Mouse (Mus musculus): ENCODE measurements around the gene Nek7. TPM values are rescaled to one million over a fixed set of nuclear protein-coding genes. Genes with fewer than 3 reads are reported as not detected.

Nek7 gene
- polyA plus RNA-seq, 1 experiment, result 25.2 TPM

DNA sequence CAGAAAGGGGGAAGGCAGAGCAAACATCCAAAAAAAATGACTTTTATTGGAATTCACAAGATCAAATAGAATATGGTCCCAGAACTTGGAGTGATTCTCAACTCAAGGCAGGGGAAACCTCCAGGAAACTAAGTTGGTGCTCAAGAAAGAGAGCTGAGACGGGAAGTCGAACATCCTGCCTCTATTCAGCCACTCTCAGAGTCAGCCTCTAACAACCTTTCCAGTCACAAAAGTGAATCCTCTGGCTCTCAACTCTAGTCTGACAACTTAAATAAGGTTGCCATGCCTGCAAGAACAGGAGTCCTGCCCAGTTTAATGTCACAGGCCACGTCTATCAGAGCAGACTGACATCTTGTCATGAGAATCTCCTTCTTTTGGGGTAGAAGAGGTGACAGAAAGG is 7.9 kb upstream of the Nek7 start:
- no peak overlapping the region for H3K27ac ChIP-seq (ENCODE audit: insufficient read depth, low read length)
- no peaks in the 10 kb centered on the region for H3K4me1 ChIP-seq (ENCODE audit: control insufficient read depth, insufficient read depth, low read length)
- no peak overlapping the region for H3K4me3 ChIP-seq (ENCODE audit: insufficient read depth, low read length)
- TF ChIP-seq POLR2A (IDR thresholded peaks at IDR 0.05; ENCODE audit: extremely low read depth, insufficient read depth, low read length) (no peak), CTCF (IDR thresholded peaks at IDR 0.05; ENCODE audit: extremely low read depth, insufficient read depth, low read length) (no peak)

DNA sequence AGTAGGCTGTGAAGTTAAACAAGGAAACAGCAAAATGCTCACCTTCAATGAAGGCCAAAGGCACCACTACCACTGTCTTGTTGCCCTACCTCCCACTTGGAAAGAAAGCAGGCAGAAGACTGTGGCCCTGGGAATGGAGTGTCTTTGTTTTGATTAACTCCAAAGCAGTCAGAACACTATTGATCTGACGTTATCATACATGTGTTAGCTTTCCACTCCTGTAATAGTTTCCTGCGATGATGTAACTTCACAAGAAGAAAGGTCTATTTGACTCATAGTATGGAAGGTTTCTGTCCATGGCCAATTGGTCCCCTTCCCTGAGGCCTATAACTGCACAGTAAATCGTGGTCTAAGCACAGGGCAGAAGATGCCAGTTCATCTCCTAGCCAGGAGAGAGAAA is 6.3 kb upstream of the Nek7 start:
- Histone ChIP-seq H3K4me3 (ENCODE audit: insufficient read depth, low read length) (no peak overlapping the region), H3K4me1 (ENCODE audit: control insufficient read depth, insufficient read depth, low read length) (no peaks in the 10 kb centered on the region), H3K27ac (ENCODE audit: insufficient read depth, low read length) (no peak overlapping the region)
- no peak for TF ChIP-seq CTCF (IDR thresholded peaks at IDR 0.05; ENCODE audit: extremely low read depth, insufficient read depth, low read length)

DNA sequence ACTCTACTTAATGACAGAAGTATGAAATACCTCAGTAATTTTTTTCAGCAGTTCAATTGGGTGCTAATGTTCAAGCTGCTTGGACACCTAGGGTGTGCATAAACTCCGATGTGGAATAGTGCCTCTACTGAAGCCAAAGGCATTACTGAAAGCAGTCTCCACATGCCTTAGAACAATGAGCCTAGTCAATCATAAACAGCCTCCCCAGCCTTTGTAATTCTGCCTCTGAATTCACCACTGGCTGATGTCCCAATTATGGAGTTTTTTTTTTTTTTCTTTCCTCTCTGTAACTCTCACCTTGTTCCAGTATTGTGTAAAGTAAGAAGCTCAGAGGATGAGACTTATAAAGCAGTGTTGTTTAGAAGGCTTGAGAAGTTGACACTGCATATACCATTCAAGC is 3.9 kb upstream of the Nek7 start:
- TF ChIP-seq CTCF (IDR thresholded peaks at IDR 0.05; ENCODE audit: extremely low read depth, insufficient read depth, low read length), result no peak
- no peak for TF ChIP-seq POLR2A (IDR thresholded peaks at IDR 0.05; ENCODE audit: extremely low read depth, insufficient read depth, low read length)
- H3K27ac ChIP-seq (ENCODE audit: insufficient read depth, low read length), result no peak overlapping the region
- H3K4me3 ChIP-seq (ENCODE audit: insufficient read depth, low read length), result no peak overlapping the region
- no peaks in the 10 kb centered on the region for H3K4me1 ChIP-seq (ENCODE audit: control insufficient read depth, insufficient read depth, low read length)

DNA sequence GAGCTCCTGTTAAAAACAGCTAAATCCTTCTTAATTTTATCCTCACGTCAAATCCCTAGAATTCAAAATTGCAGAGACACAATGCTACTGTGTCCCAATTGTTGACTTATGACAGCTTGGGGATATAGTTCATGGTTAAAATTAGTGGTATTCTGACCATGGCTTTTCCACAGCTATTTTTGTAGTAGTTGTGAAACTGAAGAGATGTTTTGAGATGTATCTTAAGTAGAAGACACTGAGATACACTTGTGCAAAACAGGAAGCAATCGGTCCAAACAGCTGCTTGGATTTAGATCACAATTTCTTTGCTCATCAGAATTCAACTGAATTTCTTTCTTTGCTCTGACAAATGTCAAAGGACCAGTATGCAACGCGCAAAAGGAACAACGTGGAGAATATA is 2.9 kb upstream of the Nek7 start:
- TF ChIP-seq POLR2A (IDR thresholded peaks at IDR 0.05; ENCODE audit: extremely low read depth, insufficient read depth, low read length), result no peak
- Histone ChIP-seq H3K4me1 (ENCODE audit: control insufficient read depth, insufficient read depth, low read length) (no peaks in the 10 kb centered on the region), H3K27ac (ENCODE audit: insufficient read depth, low read length) (no peak overlapping the region), H3K4me3 (ENCODE audit: insufficient read depth, low read length) (no peak overlapping the region)

GRCm38 (mm10) chr1:138622431-138622830 is 2.5 kb upstream of the Nek7 start:
- no peaks in the 10 kb centered on the region for H3K4me1 ChIP-seq (ENCODE audit: control insufficient read depth, insufficient read depth, low read length)
- TF ChIP-seq CTCF (IDR thresholded peaks at IDR 0.05; ENCODE audit: extremely low read depth, insufficient read depth, low read length) (no peak), POLR2A (IDR thresholded peaks at IDR 0.05; ENCODE audit: extremely low read depth, insufficient read depth, low read length) (no peak)
- no peak overlapping the region for H3K4me3 ChIP-seq (ENCODE audit: insufficient read depth, low read length)
- no peak overlapping the region for H3K27ac ChIP-seq (ENCODE audit: insufficient read depth, low read length)

DNA sequence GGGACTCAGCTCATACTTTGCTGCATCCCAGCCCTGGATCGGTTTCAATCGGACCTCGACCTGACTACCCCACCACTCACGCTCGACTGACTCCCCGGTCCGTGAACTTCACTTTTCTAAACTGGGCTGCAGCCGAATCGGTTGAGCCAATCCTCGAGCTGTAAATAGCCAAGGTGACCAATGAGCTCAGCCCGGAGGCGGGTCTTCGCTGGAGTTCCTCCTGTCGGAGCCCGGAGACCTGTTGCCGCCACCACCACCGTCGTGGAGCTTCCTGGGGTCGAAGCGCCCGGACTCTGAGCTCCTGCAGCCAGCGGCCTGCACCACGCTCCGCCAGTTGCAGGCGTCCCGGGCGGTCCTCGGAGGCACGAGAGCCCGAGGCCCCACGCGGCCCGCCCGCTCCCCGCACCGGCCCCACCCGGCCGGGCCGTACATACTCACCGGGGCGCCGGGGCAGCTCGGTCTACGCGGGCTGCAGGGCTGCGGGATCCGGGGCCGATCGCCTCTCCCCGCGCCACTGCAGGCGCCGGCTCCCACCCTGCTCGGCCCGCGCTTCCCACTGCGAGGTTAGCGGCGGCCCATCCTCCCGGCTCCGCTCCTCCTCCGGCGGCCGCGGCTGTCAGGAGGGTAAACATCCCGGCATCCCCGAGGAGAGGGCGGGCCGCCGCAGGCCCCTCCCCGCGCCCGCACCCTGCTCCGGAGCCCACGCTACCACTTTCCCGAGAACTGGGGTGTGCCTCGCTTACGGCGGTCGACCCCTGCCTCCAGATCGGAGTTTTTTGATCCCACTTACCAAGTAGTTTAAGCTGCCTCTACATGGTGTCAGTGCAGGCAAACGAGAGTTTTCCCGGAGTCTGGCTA is 598 bp downstream of the Nek7 start:
- Histone ChIP-seq H3K27ac (ENCODE audit: insufficient read depth, low read length) (peak overlapping the region; percentile 95), H3K4me3 (ENCODE audit: insufficient read depth, low read length) (peak overlapping the region; percentile 43), H3K4me1 (ENCODE audit: control insufficient read depth, insufficient read depth, low read length) (no peaks in the 10 kb centered on the region)
- TF ChIP-seq CTCF (IDR thresholded peaks at IDR 0.05; ENCODE audit: extremely low read depth, insufficient read depth, low read length) (no peak), POLR2A (IDR thresholded peaks at IDR 0.05; ENCODE audit: extremely low read depth, insufficient read depth, low read length) (peak; percentile 44; the same call in 1 of the 2 replicates)

DNA sequence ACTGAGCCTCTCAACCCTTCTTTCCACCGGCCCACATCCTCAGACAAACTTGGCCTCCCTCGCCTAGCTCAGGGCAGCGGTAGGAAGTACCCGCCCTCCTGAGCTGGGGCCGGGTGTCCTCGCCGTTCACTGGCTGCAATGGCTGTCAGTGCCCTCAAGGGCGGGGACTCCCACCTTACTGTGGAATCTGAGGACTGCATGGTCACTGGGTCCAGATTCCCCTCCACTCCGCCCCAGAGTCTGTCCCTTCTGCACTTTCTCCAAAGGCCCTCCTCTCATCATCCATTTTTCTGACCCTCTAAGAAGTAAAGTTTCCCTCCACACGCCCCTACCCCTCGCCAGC is 2.0 kb downstream of the Nek7 start:
- Histone ChIP-seq H3K4me1 (ENCODE audit: control insufficient read depth, insufficient read depth, low read length) (no peaks in the 10 kb centered on the region), H3K4me3 (ENCODE audit: insufficient read depth, low read length) (peak overlapping the region; percentile 34), H3K27ac (ENCODE audit: insufficient read depth, low read length) (no peak overlapping the region)
- TF ChIP-seq POLR2A (IDR thresholded peaks at IDR 0.05; ENCODE audit: extremely low read depth, insufficient read depth, low read length) (peak; percentile 49; the same call in 1 of the 2 replicates), CTCF (IDR thresholded peaks at IDR 0.05; ENCODE audit: extremely low read depth, insufficient read depth, low read length) (no peak)

GRCm38 (mm10) chr1:138617279-138618011 is 2.5 kb downstream of the Nek7 start:
- Histone ChIP-seq H3K4me1 (ENCODE audit: control insufficient read depth, insufficient read depth, low read length) (no peaks in the 10 kb centered on the region), H3K4me3 (ENCODE audit: insufficient read depth, low read length) (peak overlapping the region; percentile 34), H3K27ac (ENCODE audit: insufficient read depth, low read length) (no peak overlapping the region)
- TF ChIP-seq CTCF (IDR thresholded peaks at IDR 0.05; ENCODE audit: extremely low read depth, insufficient read depth, low read length), result no peak
- no peak for TF ChIP-seq POLR2A (IDR thresholded peaks at IDR 0.05; ENCODE audit: extremely low read depth, insufficient read depth, low read length)

GRCm38 (mm10) chr1:138615388-138615787 is 4.6 kb downstream of the Nek7 start:
- peak overlapping the region; percentile 59 for H3K27ac ChIP-seq (ENCODE audit: insufficient read depth, low read length)
- no peak for TF ChIP-seq POLR2A (IDR thresholded peaks at IDR 0.05; ENCODE audit: extremely low read depth, insufficient read depth, low read length)
- no peak for TF ChIP-seq CTCF (IDR thresholded peaks at IDR 0.05; ENCODE audit: extremely low read depth, insufficient read depth, low read length)
- no peak overlapping the region for H3K4me3 ChIP-seq (ENCODE audit: insufficient read depth, low read length)
- no peaks in the 10 kb centered on the region for H3K4me1 ChIP-seq (ENCODE audit: control insufficient read depth, insufficient read depth, low read length)

Data from cortical plate, adult 2 months (tissue).